Mouse (Mus musculus) neural tube, embryonic 14.5 days (tissue): ENCODE results near the gene Sirt4. TPM values are rescaled to one million over a fixed set of nuclear protein-coding genes. Genes with fewer than 3 reads are reported as not detected.

Experiments used
- ATAC-seq: fragments of 200-750 bp; cut with Nextera tagmentation; 2 replicates; pipeline ENCODE4 v1.8.0; 2017; ENCODE audit warnings: low read depth, mild to moderate bottlenecking, moderate TSS enrichment, moderate library complexity
- H3K27ac ChIP-seq: fragments of 300-500 bp; sonication (generic); 2 replicates; pipeline ENCODE4 v1.5.1; 2014; ENCODE audit warnings: low read depth, mild to moderate bottlenecking, control low read depth, low read length, moderate library complexity, mixed read lengths
- H3K27me3 ChIP-seq: fragments of 300-500 bp; sonication (generic); 2 replicates; pipeline ENCODE4 v1.6.1; 2014; ENCODE audit warnings: low read length; ENCODE audit not compliant: control insufficient read depth, insufficient read depth
- H3K36me3 ChIP-seq: fragments of 300-500 bp; sonication (generic); 2 replicates; pipeline ENCODE4 v1.6.1; 2014; ENCODE audit warnings: low read length, mixed read lengths; ENCODE audit not compliant: control insufficient read depth, insufficient read depth
- H3K4me1 ChIP-seq: fragments of 300-500 bp; sonication (generic); 2 replicates; pipeline ENCODE4 v1.6.1; 2014; ENCODE audit warnings: low read length; ENCODE audit not compliant: control insufficient read depth, insufficient read depth
- H3K4me2 ChIP-seq: fragments of 300-500 bp; sonication (generic); 2 replicates; pipeline ENCODE4 v1.6.1; 2014; ENCODE audit warnings: mild to moderate bottlenecking, low read depth, low read length, control low read depth
- H3K4me3 ChIP-seq: fragments of 300-500 bp; sonication (generic); 2 replicates; pipeline ENCODE4 v1.5.1; 2014; ENCODE audit warnings: low read depth, low read length, control low read depth, mixed read lengths
- H3K9ac ChIP-seq: fragments of 300-500 bp; sonication (generic); replicated peaks from 2 replicates; pipeline ENCODE4 v1.6.1; 2014; ENCODE audit warnings: low read depth, mild to moderate bottlenecking, control low read depth, low read length, mixed read lengths
- H3K9me3 ChIP-seq: fragments of 300-500 bp; sonication (generic); 2 replicates; pipeline ENCODE4 v1.6.1; 2016; ENCODE audit warnings: low read length; ENCODE audit not compliant: control insufficient read depth
- WGBS: fragments of 180-500 bp; shearing (Covaris S2); extraction: QIAGEN DNeasy Blood & Tissue Kit; methylation state at CpG from one replicate; pipeline ENCODE4 v1.1.7; 2014; 5-methylcytosine and 5-hydroxymethylcytosine counted together
- polyA plus RNA-seq: library from polyadenylated mRNA; unstranded; fragments of >200 nt; fragmentation: Nextera tagmentation; extraction: Ambion mirVana; gene quantifications from 2 replicates; pipeline ENCODE4 v1.2.1, GENCODE M21; 2014

Sirt4 gene
- 26.0 and 32.6 TPM in 2 replicates for polyA plus RNA-seq

DNA sequence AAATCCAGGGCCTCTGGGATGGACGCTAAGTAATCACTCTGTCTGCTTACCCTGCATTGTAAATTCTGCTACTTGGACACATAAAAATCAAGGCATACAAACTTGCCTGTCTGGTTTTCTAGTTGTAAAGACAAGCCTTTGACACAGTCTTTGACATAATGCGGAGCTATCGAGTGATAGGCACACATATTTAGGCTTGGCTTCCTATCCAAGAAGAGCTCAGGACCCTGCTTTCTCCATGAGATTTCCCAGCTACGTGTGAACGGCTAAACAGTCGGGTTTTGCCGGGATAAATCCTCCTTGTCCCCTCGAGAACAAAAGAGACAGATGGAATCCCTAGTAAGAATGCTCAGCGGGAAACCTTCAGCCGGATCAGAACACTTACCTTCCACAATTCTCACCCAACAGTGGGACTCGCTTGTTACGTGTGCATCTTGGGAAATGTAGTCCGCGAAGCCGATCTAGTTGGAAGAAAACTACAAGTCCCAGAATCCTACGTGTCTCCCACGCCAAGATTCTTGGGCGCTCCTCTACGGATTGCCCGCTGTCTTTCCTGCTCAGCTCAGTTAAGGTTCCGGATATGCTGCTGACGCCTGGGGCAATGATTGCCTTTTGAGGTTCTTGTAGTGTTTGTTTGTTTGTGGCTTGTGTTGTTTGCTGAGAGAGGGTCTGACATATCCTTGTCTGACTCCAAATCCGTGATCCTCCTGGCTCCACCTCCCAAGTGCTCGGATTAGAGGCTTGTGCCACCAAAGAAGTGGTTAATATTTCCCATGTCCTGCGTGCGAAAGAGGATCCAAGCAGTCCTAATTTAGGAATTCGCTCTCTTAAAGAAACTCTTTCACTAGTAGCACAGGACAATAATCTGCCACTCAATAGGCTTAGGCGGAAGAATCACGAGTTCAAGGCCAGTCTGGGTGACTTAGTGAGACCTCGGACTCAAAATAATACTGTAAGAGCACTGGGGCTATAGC is at the start of gene Sirt4:
Sirt4 (minus strand) TSS at position 779 of the 974 bp plus-strand sequence.
- Histone ChIP-seq H3K27me3 (no peaks in the 10 kb centered on the region), H3K9ac (peak within 1 kb of the TSS; percentile 50), H3K9me3 (no peaks in the 10 kb centered on the region), H3K36me3 (no peaks in the 10 kb centered on the region), H3K4me2 (peak within 1 kb of the TSS; percentile 43), H3K4me1 (peaks cover 13% of the 10 kb centered on the region), H3K4me3 (peak within 1 kb of the TSS; percentile 38), H3K27ac (peak within 1 kb of the TSS; percentile 73)
- 8% methylated on average over 30 of the region's 30 CpGs for WGBS
- peak; percentile 87 for ATAC-seq

DNA sequence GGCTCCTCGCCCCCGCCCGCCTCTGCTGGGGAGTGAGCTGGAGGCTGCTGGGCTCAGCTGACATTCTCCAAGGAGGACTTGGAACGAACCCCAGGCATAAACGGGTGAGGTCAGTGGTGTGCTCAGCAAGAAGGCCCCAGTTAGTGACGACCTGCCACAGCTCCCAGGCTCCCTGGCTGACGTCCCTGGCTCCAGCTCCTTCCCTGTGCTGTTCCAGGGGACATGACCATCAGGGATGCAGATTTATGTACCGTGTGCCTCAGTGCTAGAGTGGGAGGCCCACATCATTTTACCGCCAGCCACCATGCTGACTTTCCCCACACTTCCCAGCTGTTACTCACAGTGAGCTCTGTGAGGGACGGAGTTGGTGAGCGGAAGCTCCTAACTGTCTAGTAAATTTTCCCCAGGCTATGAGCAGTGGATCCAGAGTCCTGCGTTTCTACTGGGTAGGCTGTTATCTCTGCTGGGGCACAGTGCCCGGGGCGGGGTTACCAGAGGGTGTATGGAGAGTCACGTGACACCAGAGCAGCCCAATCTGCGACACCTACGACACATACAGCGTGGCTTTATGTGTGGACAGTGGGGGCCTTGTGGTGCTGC is 47.2 kb upstream of the Sirt4 start:
- H3K4me2 ChIP-seq: peak overlapping the region; percentile 14; the same call in 1 of the 2 replicates
- peak overlapping the region; percentile 75 for H3K27ac ChIP-seq
- H3K4me1 ChIP-seq: peaks cover 19% of the 10 kb centered on the region
- 27% methylated on average over 18 of the region's 18 CpGs for WGBS
- no peak overlapping the region for H3K9ac ChIP-seq
- peak; percentile 83 for ATAC-seq
- no peaks in the 10 kb centered on the region for H3K36me3 ChIP-seq
- no peaks in the 10 kb centered on the region for H3K9me3 ChIP-seq
- no peaks in the 10 kb centered on the region for H3K27me3 ChIP-seq
- no peak overlapping the region for H3K4me3 ChIP-seq

GRCm38 (mm10) chr5:115530447-115530809 is 45.9 kb upstream of the Sirt4 start:
- Histone ChIP-seq H3K4me2 (no peak overlapping the region), H3K9ac (no peak overlapping the region), H3K27me3 (no peaks in the 10 kb centered on the region), H3K4me3 (no peak overlapping the region), H3K36me3 (no peaks in the 10 kb centered on the region), H3K9me3 (no peaks in the 10 kb centered on the region), H3K27ac (no peak overlapping the region), H3K4me1 (peaks cover 19% of the 10 kb centered on the region)
- ATAC-seq: no peak
- 62% methylated on average over 8 of the region's 8 CpGs for WGBS

GRCm38 (mm10) chr5:115529742-115530446 is 45.4 kb upstream of the Sirt4 start:
- no peaks in the 10 kb centered on the region for H3K27me3 ChIP-seq
- ATAC-seq: no peak
- no peaks in the 10 kb centered on the region for H3K9me3 ChIP-seq
- WGBS: 77% methylated on average over 7 of the region's 7 CpGs
- H3K9ac ChIP-seq: no peak overlapping the region
- H3K4me2 ChIP-seq: no peak overlapping the region
- no peaks in the 10 kb centered on the region for H3K36me3 ChIP-seq
- no peak overlapping the region for H3K27ac ChIP-seq
- no peak overlapping the region for H3K4me3 ChIP-seq
- peaks cover 19% of the 10 kb centered on the region for H3K4me1 ChIP-seq

GRCm38 (mm10) chr5:115529364-115529741 is 44.8 kb upstream of the Sirt4 start:
- no peak overlapping the region for H3K4me3 ChIP-seq
- no peaks in the 10 kb centered on the region for H3K27me3 ChIP-seq
- WGBS: 76% methylated on average over 8 of the region's 8 CpGs
- peaks cover 19% of the 10 kb centered on the region for H3K4me1 ChIP-seq
- no peak overlapping the region for H3K4me2 ChIP-seq
- no peak overlapping the region for H3K9ac ChIP-seq
- peak overlapping the region; percentile 34; the same call in 1 of the 2 replicates for H3K27ac ChIP-seq
- no peak for ATAC-seq
- H3K36me3 ChIP-seq: no peaks in the 10 kb centered on the region
- no peaks in the 10 kb centered on the region for H3K9me3 ChIP-seq

- Histone ChIP-seq H3K9ac (no peak overlapping the region), H3K27me3 (no peaks in the 10 kb centered on the region), H3K4me1 (peaks cover 21% of the 10 kb centered on the region), H3K4me2 (no peak overlapping the region), H3K27ac (no peak overlapping the region), H3K36me3 (no peaks in the 10 kb centered on the region), H3K4me3 (no peak overlapping the region), H3K9me3 (no peaks in the 10 kb centered on the region)
- no peak for ATAC-seq
- WGBS: 87% methylated on average over 5 of the region's 5 CpGs
These were observed 43.6 kb upstream of the Sirt4 start for GRCm38 (mm10) chr5:115528128-115528527.

GRCm38 (mm10) chr5:115526456-115527202 is 42.1 kb upstream of the Sirt4 start:
- no peaks in the 10 kb centered on the region for H3K27me3 ChIP-seq
- no peaks in the 10 kb centered on the region for H3K9me3 ChIP-seq
- H3K36me3 ChIP-seq: no peaks in the 10 kb centered on the region
- H3K4me2 ChIP-seq: no peak overlapping the region
- no peak overlapping the region for H3K27ac ChIP-seq
- no peak overlapping the region for H3K9ac ChIP-seq
- WGBS: 87% methylated on average over 17 of the region's 17 CpGs
- ATAC-seq: no peak
- no peak overlapping the region for H3K4me3 ChIP-seq
- H3K4me1 ChIP-seq: peaks cover 13% of the 10 kb centered on the region

DNA sequence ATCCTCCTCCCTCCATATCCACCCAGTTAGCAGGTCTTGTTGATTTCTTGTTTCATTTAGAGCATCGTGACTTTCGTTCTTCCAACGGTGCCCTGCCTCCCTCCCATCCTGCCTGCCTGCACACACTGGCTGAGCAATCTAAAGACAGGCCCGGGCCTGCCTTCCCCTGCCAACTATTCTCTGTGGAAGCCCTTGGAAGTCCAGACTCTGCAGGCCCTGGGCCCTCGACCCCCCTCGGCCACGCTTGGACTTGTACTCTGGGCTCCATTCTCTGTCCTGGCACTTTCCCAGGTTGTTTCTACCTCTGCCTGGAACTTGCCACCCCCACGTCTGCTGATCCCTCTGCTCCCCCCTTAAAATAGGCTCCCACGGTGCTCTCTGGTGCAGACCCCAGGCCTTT is 41.4 kb upstream of the Sirt4 start:
- H3K27me3 ChIP-seq: no peaks in the 10 kb centered on the region
- H3K27ac ChIP-seq: no peak overlapping the region
- no peak for ATAC-seq
- no peaks in the 10 kb centered on the region for H3K36me3 ChIP-seq
- H3K4me2 ChIP-seq: no peak overlapping the region
- no peak overlapping the region for H3K4me3 ChIP-seq
- no peaks in the 10 kb centered on the region for H3K9me3 ChIP-seq
- WGBS: 85% methylated on average over 9 of the region's 9 CpGs
- H3K4me1 ChIP-seq: peaks cover 6% of the 10 kb centered on the region; the same call in 1 of the 2 replicates
- H3K9ac ChIP-seq: no peak overlapping the region
